Mouse (Mus musculus) left cerebral cortex, postnatal 4 days (tissue): Measurements from ENCODE around the gene Dusp22. TPM values are rescaled to one million over a fixed set of nuclear protein-coding genes. Genes with fewer than 3 reads are reported as not detected.

Experiments used
- DNase-seq: peaks from one replicate; pipeline ENCODE4 v3.0.0-alpha.2; 2022
- intact Hi-C: fragments of 180-260 bp; cut with DNase I; formaldehyde crosslinking; loops from one replicate; pipeline ENCODE4 v1.15.1; 2025
- total RNA-seq, 2 experiments: library from RNA; stranded (reverse); gene quantifications; 2 replicates each; pipeline ENCODE4 v1.2.3; 2021

Dusp22 gene
- total RNA-seq, 2 experiments from 2014 or later, result 22.8 to 24.8 TPM

DNA sequence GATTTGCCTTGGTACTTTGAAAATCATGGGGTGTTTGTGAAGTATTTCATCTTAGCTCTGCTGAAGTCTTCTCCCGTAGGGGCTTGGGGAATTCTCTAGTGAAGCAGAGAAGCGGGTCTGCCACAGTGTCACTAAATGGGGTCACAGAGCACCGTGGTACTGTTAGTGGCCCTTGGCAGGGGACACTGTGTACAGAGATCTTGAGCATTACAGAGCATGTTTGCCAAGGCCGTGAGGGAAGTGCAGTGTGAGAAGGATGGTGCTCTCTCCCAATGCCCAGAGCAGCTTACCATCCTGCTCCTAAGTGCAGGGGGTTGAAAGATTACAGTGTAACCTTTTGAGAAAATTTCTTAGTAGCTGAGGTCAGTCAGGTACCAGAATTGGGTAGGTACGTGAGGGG lies 8.5 kb downstream of the Dusp22 start:
- intact Hi-C loops, result no loop called here
- no peak for DNase-seq

DNA sequence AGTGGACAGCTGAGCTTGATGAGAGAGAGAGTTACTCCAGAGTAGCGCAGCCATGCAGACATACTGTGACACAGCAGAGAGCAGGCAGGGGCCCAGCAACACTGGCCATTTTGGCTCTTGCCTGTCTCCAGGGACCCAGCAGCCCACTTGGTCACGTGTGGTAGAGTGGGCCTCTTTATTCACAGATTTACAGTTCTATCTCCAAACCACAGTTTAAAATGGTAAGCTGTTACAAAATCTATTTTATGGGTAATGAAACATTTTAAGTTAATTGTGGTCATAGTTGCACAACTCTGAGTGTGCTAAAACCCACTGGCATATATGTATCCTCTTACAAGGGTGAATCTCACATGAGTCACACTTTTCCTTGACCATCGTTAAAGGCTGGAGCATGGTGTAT lies 9.5 kb downstream of the Dusp22 start:
- DNase-seq, result peak; percentile 63
- intact Hi-C loops, result no loop called here

DNA sequence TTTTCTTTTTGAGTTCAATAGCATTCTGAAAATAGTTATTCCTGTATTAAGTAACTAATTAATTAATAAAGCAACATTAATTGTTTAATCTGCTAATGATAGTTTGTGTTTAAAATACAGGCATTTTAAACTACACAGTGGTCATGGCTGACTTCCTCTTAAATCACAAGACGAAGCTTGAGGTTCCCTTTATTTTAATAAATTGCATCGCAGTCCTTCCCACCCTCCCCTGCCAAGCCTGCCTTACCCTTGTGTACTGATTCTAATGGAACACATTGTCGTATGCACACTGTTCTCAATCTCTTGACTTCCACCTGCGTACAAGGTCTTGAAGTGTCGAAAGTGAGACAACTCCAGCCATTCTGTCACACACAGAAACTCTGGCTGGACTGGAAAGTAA lies 14.1 kb downstream of the Dusp22 start:
- no peak for DNase-seq
- intact Hi-C loops, result no loop called here

DNA sequence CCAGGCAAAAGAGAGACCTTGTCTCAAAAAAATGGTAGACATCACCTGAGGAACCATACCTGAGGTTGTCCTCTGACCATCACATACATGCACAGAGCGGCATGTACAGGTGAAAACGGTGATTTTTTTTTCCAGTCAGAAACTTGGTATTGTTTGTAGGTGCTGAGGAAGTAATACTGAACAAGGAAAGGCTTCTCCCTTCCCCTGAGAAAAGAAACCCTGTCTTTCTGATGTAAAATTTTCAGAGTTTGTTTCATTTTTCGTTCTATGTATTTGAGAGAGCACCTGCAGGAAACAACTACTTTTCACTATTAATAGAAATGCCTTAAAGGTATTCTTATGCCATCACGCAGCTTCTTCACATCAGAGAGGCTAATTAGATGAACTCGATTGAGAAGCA lies 19.0 kb downstream of the Dusp22 start:
- DNase-seq, result no peak
- intact Hi-C loops, result no loop called here

DNA sequence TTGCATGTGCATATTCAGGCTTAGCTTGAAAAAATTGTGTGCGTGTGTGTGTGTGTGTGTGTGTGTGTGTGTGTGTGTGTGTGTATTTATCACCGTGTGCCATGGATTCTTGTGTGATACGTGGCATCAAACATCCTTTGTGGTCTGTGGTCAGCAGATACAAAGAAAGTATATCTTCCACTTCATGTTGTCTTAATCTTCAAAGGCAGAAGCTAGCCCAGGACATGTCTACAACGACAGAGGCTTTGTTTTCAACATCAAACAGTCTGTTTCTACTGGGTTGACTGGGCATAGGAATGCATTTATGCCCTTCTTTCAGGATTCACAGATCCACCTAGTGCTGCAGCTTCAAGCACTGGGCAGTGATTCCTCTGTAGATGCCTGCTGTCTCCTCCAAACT lies 22.1 kb downstream of the Dusp22 start:
- no peak for DNase-seq
- intact Hi-C loops, result no loop called here

DNA sequence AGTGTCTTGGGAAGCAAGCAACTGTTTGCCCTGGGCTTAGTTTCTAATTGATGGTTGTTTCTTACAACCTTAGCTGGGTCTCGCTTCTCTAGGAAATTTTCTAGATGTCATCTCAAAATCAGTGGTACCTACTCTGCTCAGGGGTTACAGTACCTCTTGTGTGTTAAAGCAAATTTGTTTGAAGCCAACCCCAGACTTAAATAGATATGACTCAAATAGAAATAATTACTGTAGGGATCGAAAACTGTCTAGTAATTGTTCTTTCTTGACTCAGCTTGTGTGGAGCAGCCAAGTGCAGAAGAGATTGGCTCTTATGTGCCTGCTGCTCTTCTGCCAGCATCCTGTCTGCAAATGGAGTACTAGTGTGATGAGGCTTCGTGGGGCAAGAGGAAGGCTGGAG lies 22.5 kb downstream of the Dusp22 start:
- DNase-seq, result no peak
- intact Hi-C loops, result no loop called here

DNA sequence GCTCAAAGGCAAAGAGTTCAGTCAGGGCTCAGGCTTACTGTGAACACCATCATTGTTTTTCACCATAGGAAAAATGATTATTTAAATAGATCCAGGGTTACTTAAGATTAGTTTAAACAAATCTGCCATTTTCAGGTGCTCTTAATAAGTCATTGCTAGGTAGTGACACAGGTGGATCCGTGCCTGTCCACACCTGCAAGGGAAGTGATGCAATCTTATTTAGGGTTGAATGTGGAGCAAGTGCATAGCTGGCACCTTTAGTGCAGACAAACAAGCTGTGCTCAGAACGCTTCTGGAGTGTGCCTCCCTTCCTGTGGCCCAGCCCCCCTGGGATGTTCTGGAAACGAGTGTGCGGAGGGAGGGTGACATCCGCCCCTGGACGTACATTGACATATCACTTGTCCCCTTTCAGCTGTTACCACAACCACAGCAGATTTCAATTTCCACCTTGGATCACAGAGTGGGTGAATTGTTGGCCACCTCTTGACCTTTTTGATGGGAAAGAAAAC lies 24.9 kb downstream of the Dusp22 start:
- intact Hi-C loops, result no loop called here
- no peak for DNase-seq

DNA sequence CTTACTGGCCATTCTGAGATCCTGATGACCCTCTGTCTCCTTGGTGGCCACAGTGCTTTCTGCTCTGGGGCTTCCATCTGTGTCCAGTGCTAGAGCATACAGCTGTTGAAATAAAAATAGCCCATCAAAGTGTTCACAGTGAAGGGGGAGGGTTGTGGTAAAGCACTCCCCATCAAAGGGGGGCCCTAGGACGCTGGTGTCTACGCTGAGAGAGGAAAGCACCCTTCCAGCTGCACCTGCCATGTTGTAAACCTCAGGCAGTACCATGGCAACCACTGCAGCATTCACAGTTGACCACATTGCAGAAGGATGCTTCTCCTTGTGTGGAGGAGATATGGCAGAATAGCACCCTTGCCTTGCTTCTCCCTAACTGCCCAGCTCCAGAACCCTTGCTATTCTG lies 26.2 kb downstream of the Dusp22 start:
- intact Hi-C loops, result no loop called here
- no peak for DNase-seq

DNA sequence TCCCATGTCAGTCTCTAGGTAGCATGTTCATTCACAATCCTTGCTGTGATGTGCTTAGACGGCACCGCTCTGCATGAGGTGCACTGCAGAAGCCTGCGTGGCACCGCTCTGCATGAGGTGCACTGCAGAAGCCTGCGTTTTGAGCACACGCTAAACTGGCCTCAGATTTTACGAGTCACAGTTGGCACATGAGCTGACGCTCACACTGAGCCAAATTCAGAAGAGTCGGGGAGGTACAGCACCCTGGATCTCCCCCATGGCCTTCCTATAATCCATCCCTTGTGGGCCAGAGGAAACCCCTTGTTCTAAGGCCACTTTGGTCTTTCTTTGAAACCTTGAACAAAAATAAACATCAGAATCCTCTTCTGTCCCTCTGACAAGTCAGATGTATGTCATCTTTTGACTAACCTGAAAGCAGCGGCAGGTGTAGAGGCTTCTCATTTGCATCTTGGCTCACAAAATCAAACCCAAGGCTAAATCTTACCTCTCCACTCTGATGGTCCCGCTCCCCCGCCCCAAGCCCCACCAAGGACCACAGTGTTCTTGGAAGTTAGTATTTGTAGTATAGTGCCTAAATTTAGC lies 28.3 kb downstream of the Dusp22 start:
- DNase-seq, result no peak
- intact Hi-C loops, result no loop called here

DNA sequence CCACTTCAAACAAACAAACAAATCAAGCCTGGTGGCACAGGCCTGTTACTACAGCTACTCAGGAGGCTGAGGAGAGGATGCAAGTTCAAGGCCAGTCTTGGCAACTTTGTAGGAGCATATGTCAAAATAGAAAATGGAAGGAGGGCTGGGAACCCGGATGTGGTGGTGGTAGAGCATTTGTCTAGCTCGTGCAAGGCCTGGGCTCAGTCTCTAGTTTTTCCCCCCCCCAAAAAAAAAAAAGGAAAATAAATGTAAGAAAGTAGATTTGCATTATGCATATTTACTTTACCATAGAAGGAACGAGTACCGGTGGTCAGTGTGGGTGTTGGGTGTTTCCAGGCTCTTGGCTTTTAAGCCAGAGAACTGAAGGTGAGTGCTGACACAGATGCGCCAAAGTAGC lies 29.7 kb downstream of the Dusp22 start:
- DNase-seq, result no peak
- intact Hi-C loops, result no loop called here

DNA sequence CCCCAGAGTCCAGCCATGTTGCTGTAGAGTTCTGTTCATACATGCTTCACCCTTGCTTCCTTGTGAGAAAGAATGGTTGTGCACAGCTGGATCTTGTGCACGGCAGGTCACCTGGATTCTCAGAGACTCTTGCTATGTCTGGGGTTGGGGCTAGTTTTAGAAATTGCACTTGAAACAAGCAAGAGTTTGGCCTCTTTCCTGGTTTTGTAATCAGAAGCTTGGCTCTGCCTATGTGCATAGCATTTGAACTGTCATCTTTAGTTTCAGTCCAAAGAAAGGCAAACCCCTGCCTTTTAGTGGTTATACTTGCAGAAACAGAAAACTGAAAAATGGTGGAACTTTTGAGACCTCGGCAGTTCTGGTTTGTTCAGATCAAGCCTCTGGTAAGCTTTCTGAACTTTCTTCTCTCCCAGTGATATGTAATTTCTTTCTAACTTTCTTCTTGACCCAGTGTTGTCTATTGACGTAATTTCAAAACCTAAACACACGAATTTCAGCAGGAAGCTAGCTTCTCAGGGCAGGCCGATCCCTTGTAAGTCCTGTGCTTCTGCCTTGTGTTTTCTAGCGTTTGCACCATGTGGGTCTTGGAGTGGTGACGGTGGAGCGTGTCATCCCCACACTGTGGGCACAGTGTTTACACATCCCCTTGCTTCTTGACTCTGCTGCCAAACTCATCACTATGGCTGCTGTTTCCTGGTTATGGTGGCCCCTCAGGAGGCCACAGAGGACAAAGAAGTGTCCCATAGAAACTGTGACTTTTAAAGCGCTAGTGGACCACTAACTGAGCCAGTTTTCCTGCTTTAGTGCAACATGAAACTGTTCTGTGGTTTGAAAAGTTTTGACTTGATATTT lies 31.9 kb downstream of the Dusp22 start:
- DNase-seq, result no peak
- intact Hi-C loops, result no loop called here

DNA sequence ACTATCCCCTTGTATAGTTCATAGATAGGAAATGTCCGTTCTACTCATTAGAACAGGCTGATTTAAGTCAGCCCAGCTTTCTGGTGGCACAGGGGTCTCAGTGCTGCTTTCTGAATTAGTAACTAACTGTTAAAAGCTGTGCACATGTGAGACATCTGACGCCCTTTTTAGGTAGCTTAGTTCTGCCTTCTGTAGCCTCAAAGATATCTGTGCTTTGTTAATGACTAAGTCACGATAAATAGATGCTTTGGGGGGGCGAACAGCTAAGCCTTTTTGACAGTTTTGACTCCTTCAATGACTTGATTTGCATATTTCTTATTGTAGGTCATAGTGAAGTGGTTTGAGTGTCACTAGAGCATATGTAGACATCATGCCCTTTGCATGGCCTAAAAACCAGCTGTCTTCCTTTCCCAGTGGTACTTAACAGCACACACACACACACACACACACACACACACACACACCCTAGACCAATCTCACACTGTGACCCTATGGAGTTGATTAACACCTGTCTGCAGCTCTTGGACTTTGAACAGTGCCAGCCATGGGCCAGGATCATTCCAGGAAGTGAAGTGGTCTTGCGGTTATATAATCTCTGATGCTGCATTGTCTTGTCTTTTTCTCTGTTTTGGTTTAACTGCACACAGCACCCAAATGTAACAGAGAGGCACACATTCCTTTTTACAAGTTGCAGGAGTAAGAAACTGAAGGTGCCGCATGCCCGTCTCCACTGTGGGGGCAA lies 33.0 kb downstream of the Dusp22 start:
- no peak for DNase-seq
- intact Hi-C loops, result no loop called here

DNA sequence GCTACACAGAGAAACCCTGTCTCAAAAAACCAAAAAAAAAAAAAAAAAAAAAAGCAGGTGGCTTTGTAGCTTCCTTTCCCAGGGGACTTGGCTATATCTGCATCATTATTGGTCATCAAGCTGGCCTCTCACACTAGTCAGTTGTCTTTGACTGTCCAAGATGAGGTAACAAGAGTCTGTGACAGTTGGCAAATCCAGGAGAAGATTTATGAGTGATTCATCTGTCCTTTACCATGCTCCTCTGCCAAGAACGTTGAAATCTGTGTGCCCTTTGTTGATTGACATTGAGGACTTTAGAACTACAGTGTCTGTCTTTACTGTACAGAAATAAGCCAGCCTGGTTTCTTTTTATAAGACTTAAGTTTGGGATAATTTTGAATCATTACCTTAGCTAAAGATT lies 35.4 kb downstream of the Dusp22 start:
- DNase-seq, result no peak
- intact Hi-C loops, result no loop called here

DNA sequence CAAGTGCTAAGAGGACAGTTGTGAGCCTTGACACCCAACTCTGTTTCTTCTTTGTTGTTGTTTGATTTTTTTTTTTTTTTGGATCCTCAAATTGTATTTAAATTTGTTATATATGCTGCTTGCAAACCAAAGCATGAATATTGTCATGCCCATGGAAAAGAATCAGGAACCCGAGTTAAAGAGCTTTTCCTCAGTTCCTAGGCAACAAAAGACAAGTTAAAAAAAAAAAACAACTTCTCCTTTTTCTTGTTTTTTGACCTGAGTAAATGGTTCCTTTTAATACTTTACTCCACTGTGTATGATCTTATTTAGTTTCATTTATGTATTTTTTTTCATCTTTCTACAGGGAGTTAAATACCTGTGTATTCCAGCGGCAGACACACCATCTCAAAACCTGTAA lies 36.1 kb downstream of the Dusp22 start:
- intact Hi-C loops, result no loop called here
- DNase-seq, result no peak

DNA sequence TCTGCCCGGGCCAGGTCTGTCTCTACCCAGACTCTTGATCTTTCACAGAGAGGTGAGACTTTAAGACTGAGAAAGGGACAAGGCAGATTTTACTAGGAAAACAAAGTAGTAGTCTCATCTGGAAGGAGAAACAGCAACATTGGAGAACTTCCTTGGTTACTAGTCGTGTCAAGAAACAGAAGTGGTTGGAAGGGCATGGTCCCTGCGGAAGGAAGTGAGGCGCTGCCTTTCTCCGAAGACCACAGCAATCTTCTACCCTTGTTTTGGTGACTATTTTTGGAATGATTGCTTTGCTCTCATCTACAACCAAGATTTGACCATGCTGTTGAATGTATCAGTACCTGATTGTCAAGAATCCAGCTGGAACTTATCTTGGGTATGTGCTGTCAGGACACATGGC lies 38.1 kb downstream of the Dusp22 start:
- no peak for DNase-seq
- intact Hi-C loops, result no loop called here

DNA sequence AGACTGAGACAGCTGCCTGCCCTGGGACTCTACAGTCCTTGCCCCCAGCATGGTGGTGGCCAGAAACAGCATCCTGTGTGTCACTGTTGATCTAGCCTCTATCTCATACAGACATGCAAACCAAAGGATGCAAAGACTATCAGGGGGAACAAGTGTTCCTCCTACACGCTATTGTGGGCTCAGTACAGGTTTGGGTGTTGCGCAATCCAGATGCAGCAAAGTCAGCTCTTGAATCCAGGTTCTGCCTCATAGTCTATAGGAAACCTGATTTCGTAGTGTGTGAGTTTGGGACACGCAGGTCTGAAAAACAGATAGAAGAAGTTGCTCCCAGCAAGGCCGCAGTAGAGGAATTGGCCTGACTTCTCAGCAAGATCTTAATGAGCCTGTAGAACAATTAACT lies 42.9 kb downstream of the Dusp22 start:
- intact Hi-C loops, result no loop called here
- no peak for DNase-seq

DNA sequence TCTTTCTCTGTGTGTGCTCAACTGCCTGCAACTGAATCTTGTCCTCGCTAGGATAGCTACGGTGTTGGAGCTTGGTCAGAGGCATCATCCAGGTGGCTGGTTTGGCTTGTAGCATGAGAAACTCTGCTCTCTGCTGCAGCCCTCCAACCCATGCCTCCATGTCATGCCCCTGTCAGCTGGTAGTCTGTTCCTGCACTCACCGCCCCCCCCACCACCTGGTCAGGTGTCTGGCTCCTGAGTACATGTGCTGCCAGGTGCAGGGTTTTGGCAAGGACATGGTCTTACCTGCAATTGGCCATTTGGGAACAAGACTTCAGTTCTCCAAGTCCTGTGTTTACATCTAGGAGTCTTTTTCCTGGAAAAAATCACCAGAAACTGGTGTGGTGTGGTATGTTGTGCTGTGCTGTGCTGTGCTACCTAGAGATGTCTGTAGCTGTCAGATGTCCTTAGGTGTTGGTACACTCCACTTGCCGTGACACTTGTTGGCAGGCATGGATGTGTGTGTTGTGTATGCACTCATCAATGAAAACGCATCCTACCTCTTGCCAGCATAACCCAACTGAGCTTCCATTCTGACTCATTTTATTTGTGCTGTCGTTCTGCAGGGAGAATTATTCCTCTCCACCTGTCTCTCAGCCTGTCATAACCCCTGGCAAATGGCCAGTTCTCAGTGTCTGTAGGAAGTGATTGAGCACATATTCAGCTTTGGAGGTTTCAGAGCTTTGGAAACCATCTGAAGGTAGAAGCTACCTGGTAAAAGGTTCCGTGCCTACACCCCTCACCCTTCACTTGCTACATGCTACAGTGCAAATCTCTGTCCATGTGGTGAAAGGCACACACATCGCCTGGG lies 44.7 kb downstream of the Dusp22 start:
- peak; percentile 16 for DNase-seq
- intact Hi-C loops, result no loop called here

DNA sequence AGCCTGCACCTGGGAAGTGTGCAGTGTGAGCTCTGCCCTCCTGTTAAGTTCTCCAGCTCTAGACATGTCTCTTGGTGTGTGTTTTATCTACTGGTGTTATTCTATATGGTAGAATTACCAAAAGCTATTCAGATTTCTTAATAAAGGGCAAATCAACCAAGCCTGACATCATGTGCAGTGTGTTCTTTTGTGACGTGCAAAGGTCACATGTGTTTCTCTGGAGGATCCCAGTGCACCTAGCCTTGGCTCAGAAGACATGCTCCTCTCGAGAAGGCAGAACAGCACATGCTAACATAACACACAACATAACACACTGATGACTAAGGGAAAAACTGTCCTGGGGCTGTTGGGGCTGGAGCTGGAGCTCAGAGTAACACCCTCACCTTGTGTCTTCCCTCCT lies 51.3 kb downstream of the Dusp22 start:
- intact Hi-C loops, result no loop called here
- DNase-seq, result no peak

DNA sequence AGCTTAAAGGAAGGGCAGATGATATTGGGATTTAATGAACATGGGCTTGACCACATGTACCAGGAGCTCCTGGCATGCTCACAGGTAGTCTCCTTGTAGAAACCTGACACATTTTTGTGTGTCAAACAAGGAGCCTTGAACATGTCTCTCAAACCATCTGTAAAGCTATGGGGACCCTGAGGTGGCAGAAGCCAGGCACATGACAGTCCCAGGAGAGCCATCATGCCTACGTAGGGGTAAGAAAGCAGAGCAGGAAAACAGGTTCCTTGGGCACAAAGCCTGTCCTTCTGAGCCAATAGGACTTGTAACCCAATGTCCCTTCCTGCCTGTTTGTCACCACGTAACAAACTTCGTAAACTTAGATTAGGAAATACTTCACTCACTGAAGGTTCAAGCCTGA lies 51.9 kb downstream of the Dusp22 start:
- intact Hi-C loops, result no loop called here
- DNase-seq, result no peak

DNA sequence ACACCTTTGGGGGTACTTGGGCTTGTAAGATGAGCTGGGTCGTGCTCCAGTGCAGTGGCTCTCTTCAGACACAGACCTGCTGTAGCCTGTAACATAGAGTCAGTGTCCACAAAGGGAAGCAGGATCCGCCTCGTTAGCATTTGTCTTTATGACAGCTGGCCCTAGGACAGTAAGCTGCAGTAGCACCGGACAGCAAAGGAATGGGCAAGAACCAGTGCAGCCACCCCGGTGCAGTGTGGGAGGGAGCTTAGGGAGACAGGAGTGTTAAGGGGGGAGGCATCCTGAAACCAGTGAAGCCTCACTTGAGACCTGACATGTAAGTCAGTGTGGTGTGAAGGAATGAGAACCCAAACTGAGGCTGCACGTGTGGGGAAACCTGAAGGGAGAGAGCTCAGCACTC lies 52.5 kb downstream of the Dusp22 start:
- DNase-seq, result no peak
- intact Hi-C loops, result no loop called here

DNA sequence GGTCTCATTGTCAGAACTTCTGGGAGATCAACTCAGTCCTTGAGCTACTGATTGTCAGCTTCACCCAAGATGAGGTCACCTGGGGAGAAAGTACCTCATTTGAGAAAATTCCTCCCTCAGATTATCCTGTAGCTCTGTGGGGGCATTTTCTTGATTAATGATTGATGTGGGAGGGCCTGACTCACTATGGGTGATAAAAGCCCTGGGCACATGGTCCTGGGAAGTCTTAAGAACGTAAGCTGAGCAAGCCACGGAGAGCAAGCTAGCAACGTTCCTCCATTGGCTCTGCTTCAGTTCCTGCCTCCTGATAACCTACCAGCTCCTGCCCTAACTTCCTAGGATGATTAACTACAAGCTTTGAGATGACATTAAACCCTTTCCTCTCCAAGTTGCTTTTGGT lies 53.8 kb downstream of the Dusp22 start:
- DNase-seq, result no peak
- intact Hi-C loops, result no loop called here
